Mouse (Mus musculus) hindbrain, embryonic 13.5 days (tissue): ENCODE measurements at regions not wholly inside any gene's neighbourhood (a gene's known extent, or its start where the extent isn't known, plus 50 kb on each side); places are given as distances from the start of the nearest gene placed in this dataset.

Experiments
- ATAC-seq: fragments of 200-750 bp; cut with Nextera tagmentation; 2 replicates; pipeline ENCODE4 v1.8.0; 2017; ENCODE audit warnings: moderate TSS enrichment; ENCODE audit not compliant: low FRiP score
- H3K27ac ChIP-seq: fragments of 300-500 bp; sonication (generic); 2 replicates; pipeline ENCODE4 v1.5.1; 2015; ENCODE audit warnings: inconsistent platforms, mild to moderate bottlenecking, moderate library complexity
- H3K27me3 ChIP-seq: fragments of 300-500 bp; sonication (generic); 2 replicates; pipeline ENCODE4 v1.6.1; 2015; ENCODE audit warnings: mild to moderate bottlenecking, inconsistent platforms
- H3K36me3 ChIP-seq: fragments of 300-500 bp; sonication (generic); 2 replicates; pipeline ENCODE4 v1.6.1; 2015; ENCODE audit warnings: mild to moderate bottlenecking, inconsistent platforms
- H3K4me1 ChIP-seq: fragments of 300-500 bp; sonication (generic); replicated peaks from 2 replicates; pipeline ENCODE4 v1.6.1; 2015; ENCODE audit warnings: inconsistent platforms
- H3K4me2 ChIP-seq: fragments of 300-500 bp; sonication (generic); 2 replicates; pipeline ENCODE4 v1.6.1; 2015; ENCODE audit warnings: inconsistent platforms, mild to moderate bottlenecking, moderate library complexity
- H3K4me3 ChIP-seq: fragments of 300-500 bp; sonication (generic); 2 replicates; pipeline ENCODE4 v1.5.1; 2015; ENCODE audit warnings: mild to moderate bottlenecking, inconsistent platforms
- H3K9ac ChIP-seq: fragments of 300-500 bp; sonication (generic); 2 replicates; pipeline ENCODE4 v1.6.1; 2015; ENCODE audit warnings: mild to moderate bottlenecking, inconsistent platforms
- H3K9me3 ChIP-seq: fragments of 300-500 bp; sonication (generic); 2 replicates; pipeline ENCODE4 v1.6.1; 2016; ENCODE audit warnings: inconsistent platforms
- WGBS: fragments of 180-500 bp; shearing (Covaris S2); methylation state at CpG from one replicate; pipeline ENCODE4 v1.1.7; 2015; 5-methylcytosine and 5-hydroxymethylcytosine counted together

DNA sequence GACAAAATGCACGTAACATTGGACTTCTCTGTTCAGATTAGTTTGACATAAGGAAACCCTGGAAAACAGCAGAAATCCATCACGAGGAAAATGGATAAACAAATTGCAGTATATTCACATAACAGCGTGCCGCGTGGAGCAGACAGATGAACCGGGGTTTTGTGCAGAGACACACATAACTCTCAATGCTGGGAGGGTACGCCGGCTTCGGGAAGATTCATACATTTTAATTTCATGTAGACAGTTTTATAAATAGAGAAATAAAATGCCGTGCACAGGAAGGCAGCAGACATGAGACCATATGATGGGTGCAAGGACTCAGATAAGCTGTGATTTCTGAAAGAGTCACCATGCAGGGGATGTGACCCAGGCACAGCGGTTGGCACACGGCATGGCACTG is 489.9 kb upstream of the Fam19a5 start:
- Histone ChIP-seq H3K4me3 (no peak overlapping the region), H3K4me1 (no peaks in the 10 kb centered on the region), H3K9me3 (no peaks in the 10 kb centered on the region), H3K4me2 (no peak overlapping the region), H3K9ac (no peak overlapping the region), H3K27ac (no peak overlapping the region), H3K36me3 (no peaks in the 10 kb centered on the region), H3K27me3 (no peaks in the 10 kb centered on the region)
- 90% methylated on average over 12 of the region's 12 CpGs for WGBS
- no peak for ATAC-seq

DNA sequence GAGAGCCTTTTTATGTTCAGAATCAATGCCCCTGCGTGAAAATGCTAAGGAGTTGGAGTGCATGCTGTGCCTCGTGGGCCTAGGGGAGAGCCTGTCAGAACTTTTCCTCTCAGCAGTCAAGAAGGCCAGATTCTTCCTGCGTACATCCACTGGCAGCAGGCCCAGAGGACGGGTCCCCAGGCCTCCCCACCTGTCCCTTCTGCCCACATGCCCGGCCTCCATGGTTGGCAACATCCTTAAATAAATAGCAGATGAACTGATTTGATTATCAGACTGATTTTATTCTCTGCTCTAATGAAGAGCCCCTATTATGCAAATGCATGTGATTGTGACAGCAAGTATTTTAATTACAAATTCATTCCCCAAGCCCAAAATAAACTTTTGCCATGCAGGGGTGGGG is 479.2 kb upstream of the Fam19a5 start:
- Histone ChIP-seq H3K9me3 (no peaks in the 10 kb centered on the region), H3K27ac (0 out of 2 replicates have a peak overlapping the region, but pooled peaks have one; percentile 30), H3K36me3 (no peaks in the 10 kb centered on the region), H3K27me3 (no peaks in the 10 kb centered on the region), H3K4me2 (no peak overlapping the region), H3K4me3 (no peak overlapping the region), H3K9ac (no peak overlapping the region), H3K4me1 (peaks cover 13% of the 10 kb centered on the region; the same call in 1 of the 2 replicates)
- WGBS, result 31% methylated on average over 5 of the region's 5 CpGs
- ATAC-seq, result no peak

DNA sequence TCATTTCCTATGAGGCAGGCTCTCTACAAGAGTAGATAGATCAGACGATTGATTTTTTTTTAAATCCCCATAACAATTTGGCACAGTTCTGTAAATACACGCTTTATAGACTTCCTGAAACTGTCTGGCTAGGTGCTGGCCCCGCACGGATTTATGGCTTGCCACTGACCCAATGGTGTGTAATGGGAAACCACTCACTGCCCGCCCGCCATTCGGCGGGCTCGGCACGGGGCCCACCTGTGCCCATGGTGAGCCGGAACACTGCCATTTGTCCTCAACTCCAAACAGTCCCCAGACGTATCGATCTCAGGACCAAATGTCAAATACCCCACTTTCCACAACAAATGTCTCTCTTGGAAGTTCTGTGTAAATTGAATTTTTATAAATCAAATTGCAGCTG is 475.8 kb upstream of the Fam19a5 start:
- ATAC-seq, result no peak

DNA sequence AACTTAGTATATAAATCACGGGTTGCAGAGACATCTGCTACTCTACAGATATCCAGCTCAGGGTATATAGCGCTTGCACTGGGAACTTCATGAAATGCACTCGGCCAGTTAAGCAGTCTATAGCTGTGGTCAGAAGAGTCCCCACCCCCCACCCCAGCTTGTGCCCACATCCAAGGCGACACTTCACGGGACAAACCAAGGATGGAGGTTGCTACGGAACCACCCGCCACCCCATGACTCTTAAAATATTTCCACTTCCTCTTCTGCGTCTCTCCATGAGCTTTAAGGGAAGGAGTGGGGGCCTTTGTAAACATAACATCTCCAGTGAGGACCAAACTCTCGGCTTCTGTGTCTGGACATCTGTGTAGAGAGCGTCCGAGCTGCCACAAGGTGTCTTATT is 469.5 kb upstream of the Fam19a5 start:
- Histone ChIP-seq H3K27ac (no peak overlapping the region), H3K9ac (no peak overlapping the region), H3K4me2 (no peak overlapping the region), H3K9me3 (no peaks in the 10 kb centered on the region), H3K36me3 (no peaks in the 10 kb centered on the region), H3K4me1 (no peaks in the 10 kb centered on the region), H3K27me3 (no peaks in the 10 kb centered on the region), H3K4me3 (no peak overlapping the region)
- WGBS, result 84% methylated on average over 11 of the region's 11 CpGs
- no peak for ATAC-seq

More for the DNA sequence above, 475.8 kb upstream of the Fam19a5 start:
- 88% methylated on average over 13 of the region's 13 CpGs for WGBS
- no peak overlapping the region for H3K9ac ChIP-seq
- no peak overlapping the region for H3K4me2 ChIP-seq
- no peaks in the 10 kb centered on the region for H3K9me3 ChIP-seq
- H3K27me3 ChIP-seq, result no peaks in the 10 kb centered on the region
- no peaks in the 10 kb centered on the region for H3K36me3 ChIP-seq
- H3K27ac ChIP-seq, result no peak overlapping the region
- H3K4me3 ChIP-seq, result no peak overlapping the region
- H3K4me1 ChIP-seq, result peaks cover 13% of the 10 kb centered on the region; the same call in 1 of the 2 replicates

DNA sequence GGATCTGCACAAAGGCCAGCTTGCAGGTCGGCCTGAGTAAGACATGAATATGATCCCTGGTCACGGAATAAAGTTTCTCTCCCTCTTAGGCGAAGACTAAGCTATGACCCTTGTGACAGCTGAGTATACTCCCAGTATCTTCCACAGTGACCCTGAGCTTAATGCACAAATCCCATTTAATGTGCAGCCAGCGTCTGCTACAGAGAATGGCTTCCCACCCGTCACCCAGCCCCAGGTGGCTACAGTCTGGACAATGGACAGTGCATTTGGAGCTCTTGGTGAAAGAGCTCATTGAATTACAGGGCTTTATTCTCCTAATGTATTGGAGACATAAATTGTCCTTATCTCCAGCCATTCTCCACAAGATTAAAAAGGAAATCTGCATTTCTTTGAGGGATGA is 454.3 kb upstream of the Fam19a5 start:
- 30% methylated on average over 5 of the region's 5 CpGs for WGBS
- Histone ChIP-seq H3K27me3 (no peaks in the 10 kb centered on the region; the same call in 1 of the 2 replicates), H3K36me3 (no peaks in the 10 kb centered on the region), H3K4me2 (no peak overlapping the region), H3K4me1 (peaks cover 4% of the 10 kb centered on the region; the same call in 1 of the 2 replicates), H3K27ac (no peak overlapping the region), H3K9me3 (no peaks in the 10 kb centered on the region), H3K9ac (no peak overlapping the region), H3K4me3 (no peak overlapping the region)
- ATAC-seq, result no peak

DNA sequence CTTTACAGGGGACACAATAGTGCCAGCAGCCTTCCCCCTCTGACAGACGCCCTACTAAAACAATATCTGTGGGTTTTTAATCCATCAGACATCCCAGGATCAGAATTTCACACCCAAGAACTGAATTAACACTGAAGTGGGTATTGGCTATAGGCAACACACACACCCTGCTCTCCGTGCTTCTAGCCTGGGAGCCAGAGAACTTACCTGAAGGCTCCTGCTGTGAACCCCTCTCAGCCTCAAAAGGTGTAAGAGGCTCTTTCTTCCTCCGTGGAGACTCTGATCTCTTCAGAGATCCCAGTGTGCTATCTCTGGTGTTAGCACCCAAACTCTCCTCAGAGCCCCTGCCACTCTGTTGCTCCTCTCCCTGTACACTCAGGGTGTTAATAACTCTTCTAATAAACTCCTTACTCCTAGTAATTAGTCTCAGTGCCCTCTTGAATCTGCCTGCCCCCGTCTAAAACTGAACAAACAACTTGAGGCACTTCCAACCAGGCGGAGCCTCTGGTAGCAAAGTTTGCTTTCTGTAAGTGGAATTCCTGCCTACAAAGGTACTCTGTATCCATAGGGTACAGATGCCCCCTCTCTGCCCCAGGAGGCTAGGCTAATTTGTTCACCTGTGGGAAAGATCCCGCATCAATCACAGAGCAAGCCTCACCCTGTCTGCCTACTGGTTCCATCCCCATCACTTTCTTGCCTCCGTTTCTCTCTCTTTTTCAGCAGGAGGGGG is 452.9 kb upstream of the Fam19a5 start:
- no peaks in the 10 kb centered on the region for H3K9me3 ChIP-seq
- WGBS, result 60% methylated on average over 7 of the region's 7 CpGs
- no peak for ATAC-seq
- H3K4me1 ChIP-seq, result peaks cover 4% of the 10 kb centered on the region; the same call in 1 of the 2 replicates
- H3K36me3 ChIP-seq, result no peaks in the 10 kb centered on the region
- no peak overlapping the region for H3K9ac ChIP-seq
- H3K4me3 ChIP-seq, result no peak overlapping the region
- H3K27me3 ChIP-seq, result no peaks in the 10 kb centered on the region; the same call in 1 of the 2 replicates
- H3K27ac ChIP-seq, result no peak overlapping the region
- H3K4me2 ChIP-seq, result no peak overlapping the region

DNA sequence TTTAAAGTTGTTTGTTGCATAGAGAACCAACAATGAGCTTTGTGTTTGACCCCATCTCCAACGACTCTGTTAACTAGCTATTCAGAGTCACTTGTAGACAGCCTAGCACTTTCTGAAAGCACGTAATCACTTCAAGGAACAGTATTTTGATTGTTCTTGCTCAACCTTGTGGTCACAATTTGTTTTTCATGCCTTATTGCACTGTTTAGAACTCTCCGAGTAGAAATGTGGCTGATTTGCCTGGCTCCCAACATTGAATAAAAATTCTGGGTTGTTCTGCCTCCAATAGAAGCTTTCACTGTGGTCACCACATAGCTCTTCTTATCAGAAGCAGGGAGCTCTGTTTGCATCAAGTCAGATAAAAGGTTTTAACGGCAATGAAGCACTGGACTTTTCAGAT is 446.9 kb upstream of the Fam19a5 start:
- Histone ChIP-seq H3K4me2 (no peak overlapping the region), H3K4me3 (no peak overlapping the region), H3K27me3 (no peaks in the 10 kb centered on the region), H3K36me3 (no peaks in the 10 kb centered on the region), H3K4me1 (no peaks in the 10 kb centered on the region), H3K9ac (no peak overlapping the region), H3K9me3 (no peaks in the 10 kb centered on the region), H3K27ac (no peak overlapping the region)
- WGBS, result 56% methylated on average over 4 of the region's 4 CpGs
- ATAC-seq, result no peak

DNA sequence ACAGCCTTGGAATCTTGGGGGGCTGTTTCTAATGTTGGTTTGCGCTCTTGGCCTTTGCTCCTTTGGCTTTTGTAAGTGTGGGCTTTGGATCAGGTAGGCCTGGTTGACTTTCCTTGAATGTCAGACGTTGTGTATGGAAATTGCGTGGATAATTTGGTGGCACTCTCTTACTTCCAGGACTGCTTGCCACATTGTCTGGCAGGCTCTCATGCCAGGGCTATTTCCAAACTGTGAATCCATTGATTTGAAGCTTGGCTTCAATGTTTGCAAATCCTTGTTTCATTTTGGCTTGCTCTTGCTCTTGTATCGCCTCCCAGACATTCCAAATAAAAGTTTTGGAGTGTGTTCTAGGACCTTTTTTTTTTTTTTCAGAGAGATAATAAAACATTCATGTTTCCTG is 443.0 kb upstream of the Fam19a5 start:
- Histone ChIP-seq H3K4me1 (no peaks in the 10 kb centered on the region), H3K4me3 (no peak overlapping the region), H3K27me3 (no peaks in the 10 kb centered on the region), H3K27ac (no peak overlapping the region), H3K9ac (no peak overlapping the region), H3K9me3 (peaks cover 9% of the 10 kb centered on the region), H3K4me2 (no peak overlapping the region), H3K36me3 (no peaks in the 10 kb centered on the region)
- no peak for ATAC-seq
- WGBS, result 88% methylated on average over 4 of the region's 4 CpGs

DNA sequence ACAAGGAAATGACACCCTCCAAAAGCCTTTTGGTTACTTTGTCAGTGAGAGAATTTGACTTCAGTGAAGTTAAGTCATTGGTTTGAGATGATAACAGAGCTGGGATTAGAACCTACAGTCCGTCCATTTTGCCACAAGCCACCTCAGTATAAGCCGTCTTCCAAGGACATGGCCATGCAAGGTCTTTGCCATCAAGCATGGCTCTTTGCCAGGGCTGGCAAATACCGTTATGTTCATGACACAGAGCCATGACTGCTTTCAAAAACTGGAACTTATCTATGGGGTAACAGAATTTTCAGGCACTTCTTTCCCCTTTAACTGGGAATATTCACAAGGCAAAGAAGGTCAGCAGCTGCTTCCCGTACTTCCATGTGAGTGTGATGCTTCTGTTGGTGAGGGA is 441.9 kb upstream of the Fam19a5 start:
- H3K27me3 ChIP-seq, result no peaks in the 10 kb centered on the region
- no peak overlapping the region for H3K27ac ChIP-seq
- ATAC-seq, result no peak
- H3K4me3 ChIP-seq, result no peak overlapping the region
- 92% methylated on average over 4 of the region's 4 CpGs for WGBS
- no peak overlapping the region for H3K4me2 ChIP-seq
- no peak overlapping the region for H3K9ac ChIP-seq
- H3K4me1 ChIP-seq, result no peaks in the 10 kb centered on the region
- H3K36me3 ChIP-seq, result no peaks in the 10 kb centered on the region
- peaks cover 9% of the 10 kb centered on the region for H3K9me3 ChIP-seq

DNA sequence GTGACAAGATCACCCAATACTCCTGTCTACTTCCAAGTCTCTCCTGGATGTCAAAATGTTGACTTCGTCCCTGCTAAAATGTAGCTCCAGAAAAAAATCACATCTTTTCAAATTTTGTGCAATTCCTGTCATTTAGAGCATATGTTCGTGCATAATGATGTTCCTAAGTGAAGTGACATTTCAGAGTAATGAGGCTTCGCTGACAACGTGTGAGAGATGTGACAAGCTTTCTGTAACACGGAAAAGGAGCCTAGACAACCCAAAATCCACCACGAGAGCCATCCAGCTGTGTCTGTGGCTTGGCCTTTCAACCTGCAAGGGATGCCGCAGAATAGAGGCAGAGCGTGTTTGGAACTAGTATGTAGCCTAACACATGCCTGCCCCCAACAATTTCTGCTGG is 438.1 kb upstream of the Fam19a5 start:
- ATAC-seq, result no peak
- WGBS, result 87% methylated on average over 8 of the region's 8 CpGs
- peaks cover 9% of the 10 kb centered on the region for H3K9me3 ChIP-seq
- no peak overlapping the region for H3K4me2 ChIP-seq
- no peak overlapping the region for H3K9ac ChIP-seq
- H3K27ac ChIP-seq, result no peak overlapping the region
- H3K4me1 ChIP-seq, result no peaks in the 10 kb centered on the region
- H3K4me3 ChIP-seq, result no peak overlapping the region
- no peaks in the 10 kb centered on the region for H3K36me3 ChIP-seq
- no peaks in the 10 kb centered on the region for H3K27me3 ChIP-seq

DNA sequence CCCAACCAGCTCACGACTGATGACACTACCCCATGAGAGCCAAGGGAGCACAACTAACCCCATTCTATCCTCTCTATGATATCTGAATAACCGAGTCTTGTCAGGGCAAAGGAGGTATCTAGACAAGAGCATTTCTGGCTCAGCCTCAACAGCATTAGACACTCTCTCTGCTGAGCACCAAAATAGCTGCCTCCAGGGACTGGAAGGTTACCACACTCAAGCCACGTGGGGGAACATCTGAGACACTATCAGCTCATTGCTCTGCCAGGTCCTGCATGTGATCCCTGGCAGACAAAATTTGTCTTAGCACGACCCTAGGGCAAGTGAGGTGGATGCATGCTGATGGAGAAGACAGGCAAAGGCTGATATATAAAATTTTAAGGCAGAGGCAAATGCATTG is 436.4 kb upstream of the Fam19a5 start:
- Histone ChIP-seq H3K9me3 (peaks cover 9% of the 10 kb centered on the region), H3K9ac (no peak overlapping the region), H3K4me3 (no peak overlapping the region), H3K27ac (no peak overlapping the region), H3K27me3 (no peaks in the 10 kb centered on the region), H3K36me3 (no peaks in the 10 kb centered on the region), H3K4me2 (no peak overlapping the region), H3K4me1 (no peaks in the 10 kb centered on the region)
- no peak for ATAC-seq
- 76% methylated on average over 4 of the region's 4 CpGs for whole genome bisulfite sequencing

DNA sequence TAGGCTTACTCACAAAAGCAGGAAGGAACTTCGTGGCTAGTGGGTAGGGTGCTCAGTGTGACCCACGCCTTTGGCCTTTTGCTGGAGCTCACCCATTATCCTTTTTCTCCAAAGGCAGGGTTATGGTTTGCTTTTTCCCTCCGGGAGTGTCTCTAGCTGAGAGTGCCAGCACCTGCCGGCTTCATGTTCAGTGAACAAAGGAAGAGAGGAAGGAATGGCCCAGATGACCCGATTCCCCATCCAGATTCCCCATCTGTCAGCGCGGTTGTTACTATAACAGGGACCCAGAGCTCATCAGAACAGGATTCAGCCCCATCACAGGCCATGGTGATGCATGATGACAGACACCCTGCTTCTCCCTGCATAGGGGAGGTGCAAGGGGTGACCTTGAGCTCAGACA is 435.7 kb upstream of the Fam19a5 start:
- H3K9ac ChIP-seq, result no peak overlapping the region
- H3K36me3 ChIP-seq, result no peaks in the 10 kb centered on the region
- no peak overlapping the region for H3K4me3 ChIP-seq
- ATAC-seq, result no peak
- no peaks in the 10 kb centered on the region for H3K4me1 ChIP-seq
- no peak overlapping the region for H3K27ac ChIP-seq
- H3K4me2 ChIP-seq, result no peak overlapping the region
- H3K27me3 ChIP-seq, result no peaks in the 10 kb centered on the region
- H3K9me3 ChIP-seq, result peaks cover 9% of the 10 kb centered on the region
- 58% methylated on average over 7 of the region's 7 CpGs for WGBS

DNA sequence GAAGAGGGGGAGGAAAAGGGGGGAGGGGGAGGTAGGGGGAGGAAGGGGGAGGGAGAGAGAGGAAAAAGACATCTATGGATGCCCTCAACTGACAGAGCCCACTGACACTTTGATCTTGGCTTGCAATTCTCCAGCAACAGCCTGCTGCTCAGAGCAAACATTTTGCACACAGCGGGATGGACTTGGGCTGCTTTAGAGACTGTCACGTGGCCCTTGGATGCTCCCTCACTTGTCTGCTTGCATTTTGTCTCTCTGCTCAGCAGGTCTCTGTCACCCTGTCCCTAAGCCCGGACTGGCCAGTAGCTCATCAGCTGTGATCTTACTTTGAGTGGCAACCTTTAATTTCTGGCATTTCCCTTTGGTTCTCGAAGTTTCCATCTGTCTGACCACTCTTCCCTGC is 421.4 kb upstream of the Fam19a5 start:
- H3K4me2 ChIP-seq, result no peak overlapping the region
- 27% methylated on average over 4 of the region's 4 CpGs for WGBS
- no peak overlapping the region for H3K9ac ChIP-seq
- no peak for ATAC-seq
- no peak overlapping the region for H3K4me3 ChIP-seq
- H3K27me3 ChIP-seq, result no peaks in the 10 kb centered on the region
- no peaks in the 10 kb centered on the region for H3K9me3 ChIP-seq
- no peak overlapping the region for H3K27ac ChIP-seq
- H3K4me1 ChIP-seq, result no peaks in the 10 kb centered on the region
- no peaks in the 10 kb centered on the region for H3K36me3 ChIP-seq
